Mouse (Mus musculus) 3134 (cell line): ENCODE measurements at regions not wholly inside any gene's neighbourhood (a gene's known extent, or its start where the extent isn't known, plus 50 kb on each side); places are given as distances from the start of the nearest gene placed in this dataset.
"Not testable (repeated sequence)": the region's sequence is repeated elsewhere in the genome, so short reads cannot be mapped to it uniquely, and the experiment has no call there.

Experiments used
- DNase-seq: peaks from one replicate; pipeline ENCODE4 v3.0.0-alpha.2; 2011; ENCODE audit warnings: low spot score; ENCODE audit not compliant: insufficient read length; ENCODE audit errors: extremely low read depth

DNA sequence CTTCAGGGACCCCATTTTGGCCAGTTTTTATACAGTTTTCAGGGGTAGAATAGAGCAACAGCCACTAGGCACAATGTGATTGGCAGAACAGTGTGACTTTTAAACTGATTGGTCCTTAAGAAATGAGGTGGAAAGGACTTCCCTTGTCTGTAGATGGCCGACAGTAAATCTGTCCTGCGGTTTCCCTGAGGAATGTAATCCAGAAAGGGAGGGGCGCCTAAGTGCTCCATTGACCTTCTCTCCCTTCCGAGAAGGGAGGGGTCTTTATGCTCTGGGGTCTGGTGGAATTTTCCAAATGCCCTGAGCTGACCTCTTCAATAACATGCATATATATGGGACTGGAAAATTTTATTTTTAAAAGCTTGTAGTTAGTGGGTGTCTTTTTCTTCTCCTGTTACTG lies 115.7 kb upstream of the Rhobtb1 start:
- DNase-seq, result not testable (repeated sequence)

DNA sequence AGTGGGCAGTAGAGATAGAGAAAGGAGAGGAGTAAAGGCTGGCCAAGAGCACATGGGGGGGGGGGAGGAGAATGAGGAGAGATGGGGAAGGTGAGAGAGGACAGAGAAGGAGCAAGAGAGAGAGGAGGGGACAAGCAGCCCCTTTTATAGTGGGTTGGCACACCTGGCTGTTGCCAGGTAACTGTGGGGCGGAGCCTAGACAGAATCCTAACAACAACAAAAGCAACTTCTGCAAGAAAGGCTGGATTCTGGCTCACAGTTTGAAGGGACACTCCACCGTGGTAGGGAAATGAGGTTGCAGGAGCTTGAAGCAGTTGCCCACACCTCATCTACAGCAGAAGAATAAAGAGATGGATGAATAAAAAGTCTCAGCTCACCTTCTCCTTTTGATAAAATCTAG lies 115.1 kb upstream of the Rhobtb1 start:
- no peak for DNase-seq

DNA sequence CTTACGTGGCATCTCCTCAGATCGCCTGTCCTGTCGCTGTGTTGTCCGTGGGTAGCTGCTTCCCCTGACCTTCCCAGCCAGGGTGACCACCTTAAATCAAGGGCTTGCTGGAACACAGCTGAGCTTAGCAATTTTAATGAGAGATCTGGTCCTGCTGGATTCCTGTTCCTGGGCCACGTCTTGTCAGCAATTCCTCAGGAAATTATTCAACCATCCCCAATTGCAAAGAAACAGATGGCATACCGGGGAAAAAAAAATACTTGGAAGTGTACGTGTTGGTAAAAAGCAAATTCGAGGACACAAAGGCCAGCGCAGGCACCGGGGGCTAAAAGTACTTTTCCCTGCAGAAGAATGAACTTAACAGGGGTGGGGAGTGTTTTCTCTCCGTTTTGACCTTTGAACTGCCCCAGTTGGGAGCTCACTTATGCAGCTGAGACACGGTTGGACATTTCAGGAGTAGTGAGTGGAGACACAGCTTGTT lies 107.0 kb upstream of the Rhobtb1 start:
- no peak for DNase-seq

DNA sequence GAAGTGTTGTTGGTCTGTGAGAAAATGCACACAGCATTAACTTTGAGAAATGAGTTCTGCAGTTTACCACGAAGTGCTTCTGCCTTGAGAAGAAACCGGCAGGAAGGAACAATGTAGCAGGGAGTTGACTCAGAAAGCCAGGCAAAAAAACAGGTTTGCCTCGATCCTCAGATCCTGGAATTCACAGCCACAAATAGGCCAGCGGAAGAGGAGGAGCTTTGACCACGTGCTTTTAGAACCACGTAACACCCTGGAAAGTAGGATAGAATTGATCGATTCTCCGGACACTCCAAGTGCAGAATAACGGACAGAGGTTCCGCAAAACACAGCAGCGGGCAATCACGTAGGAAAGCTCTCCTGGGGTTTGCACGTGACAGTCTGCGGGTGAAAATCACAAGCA lies 106.0 kb upstream of the Rhobtb1 start:
- no peak for DNase-seq

DNA sequence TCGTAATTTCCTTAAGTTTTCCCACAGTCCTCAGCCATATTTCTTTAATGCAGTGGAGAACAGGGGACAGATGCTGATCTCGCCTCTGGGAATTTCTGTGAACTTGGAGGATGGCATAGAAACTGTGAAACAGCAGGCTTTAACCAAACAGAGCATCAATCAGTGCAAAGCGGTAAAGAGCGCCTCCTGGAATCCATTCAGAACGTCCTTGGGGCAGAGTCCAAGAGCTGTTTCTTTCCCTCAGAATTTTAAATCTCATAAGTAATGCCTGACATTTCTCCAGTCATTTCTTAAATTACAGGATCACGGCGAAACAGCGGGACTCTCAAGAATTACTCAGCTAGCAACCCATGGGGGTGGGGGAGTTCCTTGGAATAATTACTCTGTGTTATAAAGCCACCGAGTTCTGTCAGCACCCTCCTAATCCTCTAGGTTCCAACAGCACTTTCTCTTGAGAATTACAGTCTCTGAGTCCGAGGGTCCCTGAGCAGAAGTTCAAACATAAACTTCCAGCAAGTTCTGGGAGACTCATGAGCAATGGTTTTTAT lies 105.2 kb upstream of the Rhobtb1 start:
- no peak for DNase-seq

DNA sequence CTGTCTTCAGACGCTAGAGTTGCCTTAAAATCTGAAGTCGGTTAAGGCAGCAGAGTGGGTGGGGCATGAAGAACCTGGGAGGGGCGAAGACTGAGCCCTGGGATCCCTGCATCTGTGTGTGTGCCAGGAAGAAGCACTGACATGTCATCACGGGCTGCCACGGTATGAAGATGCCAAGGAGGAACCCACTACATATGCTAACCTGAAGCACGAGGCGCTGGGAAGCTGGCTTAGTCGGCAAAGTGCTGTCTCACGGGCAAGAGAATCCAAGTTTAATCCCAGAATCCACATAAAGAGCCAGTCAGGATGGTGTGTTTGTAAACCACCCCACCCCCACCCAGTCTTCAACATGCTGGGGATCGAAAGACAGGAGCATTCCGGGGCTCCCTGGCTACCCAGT lies 73.2 kb upstream of the Rhobtb1 start:
- DNase-seq, result no peak

DNA sequence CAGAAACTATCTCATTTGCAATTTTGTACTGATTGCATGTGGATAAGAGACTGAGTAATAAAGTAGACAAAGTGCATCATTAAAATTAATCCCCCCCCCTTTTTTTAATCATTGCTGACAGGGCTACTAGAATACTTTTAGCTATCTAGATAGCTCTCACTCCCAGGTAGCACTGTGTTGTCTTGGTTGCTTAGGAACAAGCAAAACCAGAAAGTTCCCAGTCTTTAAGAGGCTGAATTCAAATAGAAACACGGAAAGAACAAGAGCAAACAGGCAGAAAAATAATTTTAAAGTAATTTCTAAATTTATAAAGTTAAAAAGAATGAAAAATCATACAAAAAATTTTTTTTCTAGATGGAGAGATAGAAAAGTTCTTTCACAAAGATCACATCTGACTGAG lies 65.0 kb upstream of the Rhobtb1 start:
- no peak for DNase-seq

DNA sequence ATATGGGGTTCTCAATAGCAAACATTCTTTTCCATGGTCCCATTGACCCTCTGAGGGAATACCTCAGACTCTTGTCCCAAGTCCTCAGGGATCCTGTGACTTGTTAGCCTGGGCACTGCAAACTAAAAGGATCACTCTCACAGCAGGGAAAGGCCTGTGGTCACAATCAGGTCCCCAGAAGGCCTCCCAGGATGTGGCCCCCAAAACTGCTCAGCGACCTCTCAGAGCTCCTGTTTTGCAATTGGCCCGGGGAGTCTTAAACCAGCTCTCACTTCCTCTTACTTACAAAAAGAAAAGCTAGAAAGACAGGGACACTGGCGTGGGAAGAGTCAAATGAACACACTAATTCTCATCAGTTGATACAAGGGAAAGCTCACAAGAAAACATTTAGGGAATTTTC lies 59.4 kb upstream of the Rhobtb1 start:
- no peak for DNase-seq

DNA sequence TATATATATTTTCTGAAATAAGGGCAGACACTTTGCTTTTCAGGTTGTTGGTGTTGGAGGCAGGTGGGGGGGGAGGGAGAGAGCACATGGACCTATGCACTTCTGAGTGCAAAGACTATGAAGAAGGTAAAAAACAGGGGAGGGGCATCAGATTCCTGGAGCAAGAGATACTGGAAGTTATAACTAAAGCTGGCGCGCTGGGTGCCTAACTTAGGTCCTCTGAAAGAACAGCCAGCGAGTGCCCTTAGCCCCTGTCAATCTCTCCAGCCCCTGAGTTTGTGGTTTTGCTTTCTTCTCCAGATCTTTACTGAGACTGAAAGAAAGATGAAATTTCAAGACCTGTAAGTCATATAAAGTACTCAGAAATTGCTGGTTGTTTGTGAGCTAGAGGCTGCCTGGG lies 51.2 kb upstream of the Rhobtb1 start:
- no peak for DNase-seq

DNA sequence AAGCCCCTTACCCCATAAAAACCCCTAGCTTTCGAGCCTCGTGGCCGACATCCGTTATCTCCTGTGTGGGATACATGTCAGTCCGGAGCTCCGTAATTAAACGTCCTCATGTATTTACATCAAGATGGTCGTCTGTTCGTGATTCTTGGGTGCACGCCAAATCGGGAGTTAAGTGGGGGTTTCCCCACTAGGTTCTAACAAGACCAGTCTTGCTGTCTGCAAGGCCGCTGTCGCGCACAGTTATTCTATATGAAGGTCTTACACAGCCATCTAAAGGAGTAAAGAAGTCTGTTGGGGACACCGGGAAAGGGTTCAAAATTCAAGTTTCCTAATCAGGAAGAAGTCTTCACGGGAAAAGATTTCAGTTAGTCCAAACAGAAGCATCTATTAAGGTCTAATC lies 50.5 kb upstream of the Rhobtb1 start:
- DNase-seq, result not testable (repeated sequence)
